Mouse (Mus musculus): ENCODE results near the gene Kif3b. TPM values are rescaled to one million over a fixed set of nuclear protein-coding genes. Genes with fewer than 3 reads are reported as not detected.
A peak's percentile ranks its signal among the peaks of the same experiment; 100 is the strongest.

Gene Kif3b
- polyA plus RNA-seq, 1 experiment: 20.3 TPM

- H3K27ac ChIP-seq (ENCODE audit: insufficient read depth, low read length): no peak overlapping the region
- H3K4me1 ChIP-seq (ENCODE audit: control insufficient read depth, insufficient read depth, low read length): no peaks in the 10 kb centered on the region
- H3K4me3 ChIP-seq (ENCODE audit: insufficient read depth, low read length): no peak overlapping the region
- TF ChIP-seq POLR2A (IDR thresholded peaks at IDR 0.05; ENCODE audit: low read depth, low read length): no peak
- TF ChIP-seq CTCF (IDR thresholded peaks at IDR 0.05; ENCODE audit: borderline replicate concordance, insufficient read depth, low read length): no peak
Measured at GRCm38 (mm10) chr2:153298460-153298859, 7.2 kb downstream of the Kif3b start.

- TF ChIP-seq CTCF (IDR thresholded peaks at IDR 0.05; ENCODE audit: borderline replicate concordance, insufficient read depth, low read length) (no peak), POLR2A (IDR thresholded peaks at IDR 0.05; ENCODE audit: low read depth, low read length) (no peak)
- no peak overlapping the region for H3K4me3 ChIP-seq (ENCODE audit: insufficient read depth, low read length)
- H3K4me1 ChIP-seq (ENCODE audit: control insufficient read depth, insufficient read depth, low read length): no peaks in the 10 kb centered on the region
- H3K27ac ChIP-seq (ENCODE audit: insufficient read depth, low read length): no peak overlapping the region
Measured at GRCm38 (mm10) chr2:153298863-153299262, 7.7 kb downstream of the Kif3b start.

- Histone ChIP-seq H3K27ac (ENCODE audit: insufficient read depth, low read length) (no peak overlapping the region), H3K4me3 (ENCODE audit: insufficient read depth, low read length) (no peak overlapping the region), H3K4me1 (ENCODE audit: control insufficient read depth, insufficient read depth, low read length) (no peaks in the 10 kb centered on the region)
- TF ChIP-seq POLR2A (IDR thresholded peaks at IDR 0.05; ENCODE audit: low read depth, low read length): no peak
- TF ChIP-seq CTCF (IDR thresholded peaks at IDR 0.05; ENCODE audit: borderline replicate concordance, insufficient read depth, low read length): no peak
Measured at GRCm38 (mm10) chr2:153301123-153301522, 9.9 kb downstream of the Kif3b start.

- TF ChIP-seq CTCF (IDR thresholded peaks at IDR 0.05; ENCODE audit: borderline replicate concordance, insufficient read depth, low read length) (no peak), POLR2A (IDR thresholded peaks at IDR 0.05; ENCODE audit: low read depth, low read length) (no peak)
- H3K27ac ChIP-seq (ENCODE audit: insufficient read depth, low read length): no peak overlapping the region
- no peak overlapping the region for H3K4me3 ChIP-seq (ENCODE audit: insufficient read depth, low read length)
- no peaks in the 10 kb centered on the region for H3K4me1 ChIP-seq (ENCODE audit: control insufficient read depth, insufficient read depth, low read length)
Measured at GRCm38 (mm10) chr2:153305240-153305639, 14.0 kb downstream of the Kif3b start.

- Histone ChIP-seq H3K4me3 (ENCODE audit: insufficient read depth, low read length) (no peak overlapping the region), H3K27ac (ENCODE audit: insufficient read depth, low read length) (no peak overlapping the region), H3K4me1 (ENCODE audit: control insufficient read depth, insufficient read depth, low read length) (no peaks in the 10 kb centered on the region)
- TF ChIP-seq POLR2A (IDR thresholded peaks at IDR 0.05; ENCODE audit: low read depth, low read length): no peak
- no peak for TF ChIP-seq CTCF (IDR thresholded peaks at IDR 0.05; ENCODE audit: borderline replicate concordance, insufficient read depth, low read length)
Measured at GRCm38 (mm10) chr2:153308586-153308985, 17.4 kb downstream of the Kif3b start.

GRCm38 (mm10) chr2:153309106-153309505 is 17.9 kb downstream of the Kif3b start:
- Histone ChIP-seq H3K4me3 (ENCODE audit: insufficient read depth, low read length) (no peak overlapping the region), H3K27ac (ENCODE audit: insufficient read depth, low read length) (no peak overlapping the region), H3K4me1 (ENCODE audit: control insufficient read depth, insufficient read depth, low read length) (no peaks in the 10 kb centered on the region)
- TF ChIP-seq CTCF (IDR thresholded peaks at IDR 0.05; ENCODE audit: borderline replicate concordance, insufficient read depth, low read length) (no peak), POLR2A (IDR thresholded peaks at IDR 0.05; ENCODE audit: low read depth, low read length) (no peak)

- no peak overlapping the region for H3K27ac ChIP-seq (ENCODE audit: insufficient read depth, low read length)
Measured at GRCm38 (mm10) chr2:153310228-153310627, 19.0 kb downstream of the Kif3b start.

GRCm38 (mm10) chr2:153312884-153313283 is 21.7 kb downstream of the Kif3b start:
- Histone ChIP-seq H3K27ac (ENCODE audit: insufficient read depth, low read length) (no peak overlapping the region), H3K4me1 (ENCODE audit: control insufficient read depth, insufficient read depth, low read length) (no peaks in the 10 kb centered on the region), H3K4me3 (ENCODE audit: insufficient read depth, low read length) (no peak overlapping the region)
- TF ChIP-seq POLR2A (IDR thresholded peaks at IDR 0.05; ENCODE audit: low read depth, low read length): no peak
- no peak for TF ChIP-seq CTCF (IDR thresholded peaks at IDR 0.05; ENCODE audit: borderline replicate concordance, insufficient read depth, low read length)

More at GRCm38 (mm10) chr2:153310228-153310627, 19.0 kb downstream of the Kif3b start:
- no peaks in the 10 kb centered on the region for H3K4me1 ChIP-seq (ENCODE audit: control insufficient read depth, insufficient read depth, low read length)
- TF ChIP-seq POLR2A (IDR thresholded peaks at IDR 0.05; ENCODE audit: low read depth, low read length) (no peak), CTCF (IDR thresholded peaks at IDR 0.05; ENCODE audit: borderline replicate concordance, insufficient read depth, low read length) (0 out of 2 replicates have a peak, but pooled peaks have one; percentile 27)
- H3K4me3 ChIP-seq (ENCODE audit: insufficient read depth, low read length): no peak overlapping the region

- H3K27ac ChIP-seq (ENCODE audit: insufficient read depth, low read length): no peak overlapping the region
- TF ChIP-seq CTCF (IDR thresholded peaks at IDR 0.05; ENCODE audit: borderline replicate concordance, insufficient read depth, low read length) (no peak), POLR2A (IDR thresholded peaks at IDR 0.05; ENCODE audit: low read depth, low read length) (no peak)
Measured at GRCm38 (mm10) chr2:153318408-153318807, 27.2 kb downstream of the Kif3b start.

GRCm38 (mm10) chr2:153319036-153319643 is 27.9 kb downstream of the Kif3b start:
- Histone ChIP-seq H3K27ac (ENCODE audit: insufficient read depth, low read length) (no peak overlapping the region), H3K4me1 (ENCODE audit: control insufficient read depth, insufficient read depth, low read length) (no peaks in the 10 kb centered on the region), H3K4me3 (ENCODE audit: insufficient read depth, low read length) (no peak overlapping the region)
- TF ChIP-seq CTCF (IDR thresholded peaks at IDR 0.05; ENCODE audit: borderline replicate concordance, insufficient read depth, low read length) (no peak), POLR2A (IDR thresholded peaks at IDR 0.05; ENCODE audit: low read depth, low read length) (no peak)

More at GRCm38 (mm10) chr2:153318408-153318807, 27.2 kb downstream of the Kif3b start:
- H3K4me3 ChIP-seq (ENCODE audit: insufficient read depth, low read length): no peak overlapping the region
- no peaks in the 10 kb centered on the region for H3K4me1 ChIP-seq (ENCODE audit: control insufficient read depth, insufficient read depth, low read length)
